ENCODE assay signal across 8 mouse cellular contexts in the genomic region with DNA sequence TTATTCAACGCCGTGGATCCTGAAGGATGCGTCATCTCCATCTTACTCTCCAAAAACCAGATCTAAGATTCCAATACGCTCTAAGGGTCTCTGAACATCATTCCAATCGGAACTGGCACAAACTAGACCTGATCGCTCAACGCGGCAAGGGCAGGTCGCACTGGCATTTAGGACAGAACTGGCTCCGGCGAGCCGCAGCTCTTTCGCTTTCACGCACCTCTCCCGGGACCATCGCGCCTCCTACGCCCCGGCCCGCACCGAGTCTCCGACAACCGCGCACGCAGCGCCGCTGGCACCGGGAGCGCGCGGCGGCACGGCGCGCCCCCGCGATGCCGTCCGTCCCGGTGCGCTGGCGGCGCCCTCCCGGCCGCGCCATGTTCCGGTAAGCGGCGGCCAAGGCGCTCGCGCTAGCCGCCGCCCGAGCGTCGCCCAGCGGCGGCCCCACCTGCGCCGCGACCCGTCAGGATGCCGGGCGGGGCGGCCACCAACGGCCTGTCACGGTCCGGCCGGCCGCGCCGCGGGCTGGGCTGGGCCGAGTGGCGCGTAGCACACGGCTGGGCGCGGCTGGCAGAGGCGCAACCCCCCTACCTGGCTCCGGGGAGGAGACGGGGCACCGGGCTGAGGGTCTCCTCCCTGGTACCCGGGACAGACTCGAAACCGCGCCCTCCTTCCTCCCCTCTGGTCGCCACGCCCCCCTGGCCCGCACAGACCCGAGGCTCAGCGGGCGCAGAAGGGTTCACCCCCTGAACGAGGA. TPM values are rescaled to one million over a fixed set of nuclear protein-coding genes. Genes with fewer than 3 reads are reported as not detected.
DNase-seq lines count a peak whose midpoint lies in the region; ATAC-seq and TF ChIP-seq lines count a peak whose summit lies in the region.

No protein-coding gene starts in this region.

- in situ Hi-C loops in CH12.LX (cut with MboI; ENCODE audit: low pct_ligation_motif_present, low pct_unique_long_range_greater_than_20kb, low sequenced_read_pairs) = no loop called here

- peaks cover 9 to 41% of the 10 kb centered on the region in 2 experiments for H3K36me3 ChIP-seq in CH12.LX (replicated peaks in 1 of 2; ENCODE audit: control insufficient read depth in 1 of 2, insufficient read depth in 1 of 2, low read length in 1 of 2)
- no peaks in the 10 kb centered on the region for H3K36me3 ChIP-seq in embryonic facial prominence, embryonic 11.5 days (replicated peaks; ENCODE audit: control insufficient read depth, insufficient read depth, low read depth, low read length)
- H3K36me3 ChIP-seq in heart, embryonic 12.5 days = peaks cover 19% of the 10 kb centered on the region
- peaks cover 16% of the 10 kb centered on the region for H3K36me3 ChIP-seq in liver, postnatal 0 days (replicated peaks; ENCODE audit: insufficient read depth, low read length)
- H3K36me3 ChIP-seq in neural tube, embryonic 14.5 days (ENCODE audit: control insufficient read depth, insufficient read depth, low read length) = peaks cover 24% of the 10 kb centered on the region

- peaks cover 29% of the 10 kb centered on the region for H3K79me2 ChIP-seq in CH12.LX (replicated peaks; ENCODE audit: control insufficient read depth, extremely low read depth, insufficient read depth, poor library complexity, severe bottlenecking)

- H3K4me3 ChIP-seq in CH12.LX (replicated peaks in 1 of 3; ENCODE audit: low read depth in 2 of 3, low read length in 2 of 3, poor library complexity in 1 of 3) = peak overlapping the region; percentile 72 to 97 (median 80)
- H3K4me3 ChIP-seq in embryonic facial prominence, embryonic 11.5 days (ENCODE audit: low read depth, low read length) = peak overlapping the region; percentile 94
- peak overlapping the region; percentile 98 for H3K4me3 ChIP-seq in heart, embryonic 12.5 days
- H3K4me3 ChIP-seq in liver, postnatal 0 days (ENCODE audit: low read depth, low read length) = peak overlapping the region; percentile 88
- H3K4me3 ChIP-seq in neural tube, embryonic 14.5 days (ENCODE audit: low read depth, low read length) = peak overlapping the region; percentile 87

- peaks cover 4% of the 10 kb centered on the region for H3K9me3 ChIP-seq in CH12.LX (replicated peaks; ENCODE audit: low read length)
- H3K9me3 ChIP-seq in embryonic facial prominence, embryonic 11.5 days (replicated peaks; ENCODE audit: control insufficient read depth, low read length) = no peaks in the 10 kb centered on the region
- H3K9me3 ChIP-seq in heart, embryonic 12.5 days (replicated peaks) = no peaks in the 10 kb centered on the region
- H3K9me3 ChIP-seq in liver, postnatal 0 days (ENCODE audit: low read length) = no peaks in the 10 kb centered on the region
- H3K9me3 ChIP-seq in neural tube, embryonic 14.5 days (ENCODE audit: control insufficient read depth, low read length) = no peaks in the 10 kb centered on the region

- TF ChIP-seq RAD21 in CH12.LX (IDR thresholded peaks at IDR 0.05; ENCODE audit: low read depth, low read length) = no peak

- H3K4me2 ChIP-seq in CH12.LX (ENCODE audit: insufficient read depth, low read depth, poor library complexity, severe bottlenecking) = peak overlapping the region; percentile 97
- peak overlapping the region; percentile 86 for H3K4me2 ChIP-seq in embryonic facial prominence, embryonic 11.5 days (ENCODE audit: low read depth, low read length)
- H3K4me2 ChIP-seq in heart, embryonic 12.5 days = peak overlapping the region; percentile 85
- H3K4me2 ChIP-seq in liver, postnatal 0 days (ENCODE audit: low read depth, low read length) = peak overlapping the region; percentile 79
- peak overlapping the region; percentile 78 for H3K4me2 ChIP-seq in neural tube, embryonic 14.5 days (ENCODE audit: low read depth, low read length)

- peak; percentile 12 for ATAC-seq in activated CD4-positive, CD25-positive, alpha-beta regulatory T cell, adult 4 months
- ATAC-seq in embryonic facial prominence, embryonic 11.5 days (replicated peaks; ENCODE audit: insufficient number of reproducible peaks, low FRiP score, low TSS enrichment, low read depth) = peak; percentile 89
- ATAC-seq in heart, embryonic 12.5 days (ENCODE audit: insufficient number of reproducible peaks, low FRiP score) = peak; percentile 88
- peak; percentile 76 for ATAC-seq in liver, postnatal 0 days
- ATAC-seq in neural tube, embryonic 14.5 days (ENCODE audit: low read depth) = peak; percentile 85

- peak; percentile 17 for DNase-seq in CH12.LX (ENCODE audit: extremely low read depth)
- DNase-seq in embryonic facial prominence, embryonic 11.5 days (ENCODE audit: low spot score) = peak; percentile 32
- peak; percentile 57 for DNase-seq in kidney, postnatal 10 days
- peak; percentile 61 for DNase-seq in liver, postnatal 0 days
- peak; percentile 10 for DNase-seq in yolk sac, embryonic 10.5 days (ENCODE audit: low spot score)

- under 1% methylated on average over 84 of the region's 95 CpGs for WGBS in embryonic facial prominence, embryonic 11.5 days
- 2% methylated on average over 94 of the region's 95 CpGs for WGBS in heart, embryonic 12.5 days
- 1% methylated on average over 60 of the region's 95 CpGs for WGBS in liver, postnatal 0 days (ENCODE audit: insufficient replicate concordance)
- WGBS in neural tube, embryonic 14.5 days = under 1% methylated on average over 73 of the region's 95 CpGs

- H3K27me3 ChIP-seq in CH12.LX (replicated peaks) = peaks cover 5% of the 10 kb centered on the region
- H3K27me3 ChIP-seq in embryonic facial prominence, embryonic 11.5 days (ENCODE audit: control insufficient read depth, insufficient read depth, low read length) = no peaks in the 10 kb centered on the region
- H3K27me3 ChIP-seq in heart, embryonic 12.5 days (replicated peaks) = no peaks in the 10 kb centered on the region
- no peaks in the 10 kb centered on the region for H3K27me3 ChIP-seq in liver, postnatal 0 days (ENCODE audit: insufficient read depth, low read length)
- no peaks in the 10 kb centered on the region for H3K27me3 ChIP-seq in neural tube, embryonic 14.5 days (ENCODE audit: control insufficient read depth, insufficient read depth, low read length)

- H3K9ac ChIP-seq in CH12.LX (ENCODE audit: insufficient read depth, low read depth) = peak overlapping the region; percentile 66
- peak overlapping the region; percentile 74 for H3K9ac ChIP-seq in embryonic facial prominence, embryonic 11.5 days (replicated peaks; ENCODE audit: low read length)
- peak overlapping the region; percentile 83 for H3K9ac ChIP-seq in heart, embryonic 12.5 days
- H3K9ac ChIP-seq in liver, postnatal 0 days (replicated peaks) = peak overlapping the region; percentile 82
- H3K9ac ChIP-seq in neural tube, embryonic 14.5 days (replicated peaks; ENCODE audit: low read depth, low read length) = peak overlapping the region; percentile 86

- peaks cover 0 to 7% of the 10 kb centered on the region in 2 experiments; a peak in 2 of 4 replicates for H3K4me1 ChIP-seq in CH12.LX (ENCODE audit: control insufficient read depth in 1 of 2, insufficient read depth in 2 of 2)
- H3K4me1 ChIP-seq in embryonic facial prominence, embryonic 11.5 days (ENCODE audit: control insufficient read depth, insufficient read depth, low read length) = no peaks in the 10 kb centered on the region
- H3K4me1 ChIP-seq in heart, embryonic 12.5 days (replicated peaks) = 0 out of 2 replicates have a peak, but pooled peaks cover 5% of the 10 kb centered on the region
- H3K4me1 ChIP-seq in liver, postnatal 0 days (ENCODE audit: insufficient read depth) = peaks cover 6% of the 10 kb centered on the region; the same call in 1 of the 2 replicates
- peaks cover 12% of the 10 kb centered on the region for H3K4me1 ChIP-seq in neural tube, embryonic 14.5 days (ENCODE audit: control insufficient read depth, insufficient read depth, low read length)

- peak overlapping the region; percentile 88 for H3K27ac ChIP-seq in CH12.LX (ENCODE audit: insufficient read depth, low read depth)
- H3K27ac ChIP-seq in embryonic facial prominence, embryonic 11.5 days (replicated peaks; ENCODE audit: low read depth, low read length) = peak overlapping the region; percentile 78
- H3K27ac ChIP-seq in heart, embryonic 12.5 days (ENCODE audit: poor library complexity, severe bottlenecking) = peak overlapping the region; percentile 89
- H3K27ac ChIP-seq in liver, postnatal 0 days (ENCODE audit: low read depth) = peak overlapping the region; percentile 98
- H3K27ac ChIP-seq in neural tube, embryonic 14.5 days (ENCODE audit: low read depth, low read length) = peak overlapping the region; percentile 93

- no peak for TF ChIP-seq CTCF in CH12.LX (conservative IDR thresholded peaks at IDR 0.05 in 1 of 2, IDR thresholded peaks at IDR 0.05 in 1 of 2; ENCODE audit: low read depth in 2 of 2, low read length in 2 of 2)
- no peak for TF ChIP-seq CTCF in liver, postnatal 0 days (IDR thresholded peaks at IDR 0.05; ENCODE audit: low read depth)

- dilution Hi-C loops in CH12.LX (cut with MboI; ENCODE audit: extremely low pct_ligation_motif_present, extremely low pct_unique_long_range_greater_than_20kb, low sequenced_read_pairs) = no loop called here

- TF ChIP-seq EP300 in CH12.LX (IDR thresholded peaks at IDR 0.05; ENCODE audit: low read length) = no peak
- TF ChIP-seq EP300 in liver, postnatal 0 days (IDR thresholded peaks at IDR 0.05; ENCODE audit: low read depth) = no peak

- TF ChIP-seq POLR2A in CH12.LX (IDR thresholded peaks at IDR 0.05; ENCODE audit: low read depth, low read length) = no peak

RNA-seq across cellular contexts. Expression of gene Ankrd12, which starts 0.5 kb away (rescaled TPM):
- total RNA-seq in CH12.LX (2012; rRNA removed) (5.6 and 5.7 TPM in 2 replicates), CH12.LX (2014; rRNA removed) (1.1 and 1.7 TPM in 2 replicates)
- polyA plus RNA-seq in CH12.LX (2012; ENCODE audit: insufficient read length, low read depth) = 1.2 and 1.6 TPM in 2 replicates
- 100 to 1,000 TPM; 111 to 127 TPM for polyA plus RNA-seq in activated CD4-positive, CD25-positive, alpha-beta regulatory T cell, adult 4 months (2017; shearing (Covaris generic))
- polyA plus RNA-seq in embryonic facial prominence, embryonic 11.5 days (2014; fragmentation: Nextera tagmentation; extraction: Ambion mirVana) = 27.2 and 29.4 TPM in 2 replicates
- 18.7 and 19.6 TPM in 2 replicates for polyA plus RNA-seq in heart, embryonic 12.5 days (2016; fragmentation: Nextera tagmentation; extraction: Ambion mirVana)
- 7.9 and 8.2 TPM in 2 replicates for polyA plus RNA-seq in liver, postnatal 0 days (2015; fragmentation: Nextera tagmentation; extraction: Ambion mirVana)
- 184 and 193 TPM in 2 replicates for polyA plus RNA-seq in neural tube, embryonic 14.5 days (2014; fragmentation: Nextera tagmentation; extraction: Ambion mirVana)

RNA-seq across cellular contexts. Expression of gene Ndufv2, which starts 25.0 kb away (rescaled TPM):
- total RNA-seq in CH12.LX (2012; rRNA removed) = 108 and 122 TPM in 2 replicates
- total RNA-seq in CH12.LX (2014; rRNA removed) = 260 and 300 TPM in 2 replicates
- 200 and 201 TPM in 2 replicates for polyA plus RNA-seq in CH12.LX (2012; ENCODE audit: insufficient read length, low read depth)
- polyA plus RNA-seq in activated CD4-positive, CD25-positive, alpha-beta regulatory T cell, adult 4 months (2017; shearing (Covaris generic)) = 100 to 1,000 TPM; 255 to 259 TPM
- 334 and 342 TPM in 2 replicates for polyA plus RNA-seq in embryonic facial prominence, embryonic 11.5 days (2014; fragmentation: Nextera tagmentation; extraction: Ambion mirVana)
- 482 and 485 TPM in 2 replicates for polyA plus RNA-seq in heart, embryonic 12.5 days (2016; fragmentation: Nextera tagmentation; extraction: Ambion mirVana)
- 286 and 297 TPM in 2 replicates for polyA plus RNA-seq in liver, postnatal 0 days (2015; fragmentation: Nextera tagmentation; extraction: Ambion mirVana)
- 428 and 454 TPM in 2 replicates for polyA plus RNA-seq in neural tube, embryonic 14.5 days (2014; fragmentation: Nextera tagmentation; extraction: Ambion mirVana)

RNA-seq across cellular contexts. Expression of gene Washc1, which starts 35.0 kb away (rescaled TPM):
- 18.3 and 20.3 TPM in 2 replicates for total RNA-seq in CH12.LX (2012; rRNA removed)
- 16.4 and 16.5 TPM in 2 replicates for total RNA-seq in CH12.LX (2014; rRNA removed)
- 27.4 and 27.8 TPM in 2 replicates for polyA plus RNA-seq in CH12.LX (2012; ENCODE audit: insufficient read length, low read depth)
- 10 to 100 TPM; 27.9 to 32.7 TPM for polyA plus RNA-seq in activated CD4-positive, CD25-positive, alpha-beta regulatory T cell, adult 4 months (2017; shearing (Covaris generic))
- polyA plus RNA-seq in embryonic facial prominence, embryonic 11.5 days (2014; fragmentation: Nextera tagmentation; extraction: Ambion mirVana) = 36.3 and 36.8 TPM in 2 replicates
- 27.6 and 30.2 TPM in 2 replicates for polyA plus RNA-seq in heart, embryonic 12.5 days (2016; fragmentation: Nextera tagmentation; extraction: Ambion mirVana)
- polyA plus RNA-seq in liver, postnatal 0 days (2015; fragmentation: Nextera tagmentation; extraction: Ambion mirVana) = 12.0 and 13.2 TPM in 2 replicates
- polyA plus RNA-seq in neural tube, embryonic 14.5 days (2014; fragmentation: Nextera tagmentation; extraction: Ambion mirVana) = 37.3 and 41.5 TPM in 2 replicates

RNA-seq across cellular contexts. Expression of gene Ddx11, which starts 47.0 kb away (rescaled TPM):
- 17.8 and 22.7 TPM in 2 replicates for total RNA-seq in CH12.LX (2012; rRNA removed)
- 11.8 and 12.7 TPM in 2 replicates for total RNA-seq in CH12.LX (2014; rRNA removed)
- polyA plus RNA-seq in CH12.LX (2012; ENCODE audit: insufficient read length, low read depth) = 21.5 and 22.6 TPM in 2 replicates
- polyA plus RNA-seq in activated CD4-positive, CD25-positive, alpha-beta regulatory T cell, adult 4 months (2017; shearing (Covaris generic)) = 10 to 100 TPM; 11.8 to 13.5 TPM
- polyA plus RNA-seq in embryonic facial prominence, embryonic 11.5 days (2014; fragmentation: Nextera tagmentation; extraction: Ambion mirVana) = 17.6 and 19.4 TPM in 2 replicates
- 18.0 and 20.5 TPM in 2 replicates for polyA plus RNA-seq in heart, embryonic 12.5 days (2016; fragmentation: Nextera tagmentation; extraction: Ambion mirVana)
- 1.9 and 2.0 TPM in 2 replicates for polyA plus RNA-seq in liver, postnatal 0 days (2015; fragmentation: Nextera tagmentation; extraction: Ambion mirVana)
- 2.9 and 3.6 TPM in 2 replicates for polyA plus RNA-seq in neural tube, embryonic 14.5 days (2014; fragmentation: Nextera tagmentation; extraction: Ambion mirVana)

Comparison
In these comparisons a context has a peak if more than half of its experiments do, and no peak if none do; other contexts are left out.
1. Peak in every context shown above with its lines: DNase-seq, ATAC-seq, H3K4me3 ChIP-seq and H3K27ac ChIP-seq.
2. DNase-seq: peak in every context shown above with its lines; median percentile 61 in liver, postnatal 0 days; 57 in kidney, postnatal 10 days; 32 in embryonic facial prominence, embryonic 11.5 days; 17 in CH12.LX; 10 in yolk sac, embryonic 10.5 days.
3. ATAC-seq: peak in every context shown above with its lines; median percentile 89 in embryonic facial prominence, embryonic 11.5 days; 88 in heart, embryonic 12.5 days; 85 in neural tube, embryonic 14.5 days; 76 in liver, postnatal 0 days; 12 in activated CD4-positive, CD25-positive, alpha-beta regulatory T cell, adult 4 months.